Mouse (Mus musculus): ENCODE results near the gene Ttll5. TPM values are rescaled to one million over a fixed set of nuclear protein-coding genes. Genes with fewer than 3 reads are reported as not detected.

Ttll5 gene
- total and polyA plus RNA-seq, 3 experiments: 10.1 to 14.2 (median 11.4) TPM

DNA sequence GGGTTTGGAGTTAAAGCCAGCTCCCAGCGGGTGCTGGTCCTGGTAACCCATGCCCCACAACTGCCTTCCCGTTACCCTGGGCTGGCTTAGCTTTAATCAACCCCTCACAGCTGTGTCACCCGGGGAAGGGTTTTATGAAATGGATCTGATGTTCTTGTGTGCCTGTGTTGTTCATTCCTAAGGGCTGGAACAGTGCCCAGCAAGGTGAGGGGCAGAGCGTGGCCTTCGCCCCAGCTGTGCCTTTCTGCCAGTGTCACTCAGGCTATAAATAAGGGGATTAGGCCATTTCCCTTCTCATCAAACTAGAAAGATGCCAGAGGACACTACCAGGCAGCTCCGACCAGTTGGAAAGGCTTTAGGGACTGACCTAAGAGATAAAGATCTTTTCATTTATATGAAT, 225.4 kb downstream of the Ttll5 start:
- TF ChIP-seq EP300 (IDR thresholded peaks at IDR 0.05; ENCODE audit: insufficient read depth, low read depth, low read length): no peak
- no peak for TF ChIP-seq POLR2A (IDR thresholded peaks at IDR 0.05; ENCODE audit: insufficient read depth, low read depth, low read length)
- no peak for TF ChIP-seq CTCF (IDR thresholded peaks at IDR 0.05)
- Histone ChIP-seq H3K4me3 (no peak overlapping the region), H3K4me1 (ENCODE audit: control insufficient read depth, insufficient read depth, low read length) (no peaks in the 10 kb centered on the region), H3K27ac (no peak overlapping the region), H3K36me3 (ENCODE audit: control insufficient read depth, insufficient read depth, low read length) (no peaks in the 10 kb centered on the region), H3K9ac (ENCODE audit: low read depth, low read length) (no peak overlapping the region), H3K27me3 (ENCODE audit: control insufficient read depth, insufficient read depth, low read length) (no peaks in the 10 kb centered on the region), H3K79me2 (replicated peaks; ENCODE audit: control insufficient read depth, insufficient read depth, low read length) (no peaks in the 10 kb centered on the region)
- intact Hi-C loops (cut with DNase I): no loop called here
- 74% methylated on average over 6 of the region's 6 CpGs for WGBS
- DNase-seq: no peak

DNA sequence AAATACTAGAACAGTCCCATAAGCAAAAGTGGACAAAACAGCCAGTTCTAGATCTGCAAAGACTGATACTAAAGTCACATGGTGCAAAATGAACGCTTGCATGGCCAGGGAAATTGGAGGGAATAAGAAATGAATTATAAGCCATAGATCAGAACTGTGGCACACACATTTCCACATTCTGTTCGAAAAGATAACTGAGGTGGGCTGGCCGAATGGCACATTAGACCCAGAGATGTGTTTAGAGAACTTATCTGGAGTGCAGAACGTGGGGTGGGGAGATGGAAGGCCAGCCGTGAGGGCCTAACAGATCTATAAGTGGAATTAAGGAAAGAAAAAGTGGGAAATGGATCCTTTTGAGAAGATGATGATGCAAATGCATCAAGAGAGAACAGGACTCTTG, 227.0 kb downstream of the Ttll5 start:
- H3K9ac ChIP-seq (ENCODE audit: low read depth, low read length): no peak overlapping the region
- H3K27ac ChIP-seq: no peak overlapping the region
- no peaks in the 10 kb centered on the region for H3K79me2 ChIP-seq (replicated peaks; ENCODE audit: control insufficient read depth, insufficient read depth, low read length)
- no peak for DNase-seq
- no peak overlapping the region for H3K4me3 ChIP-seq
- H3K27me3 ChIP-seq (ENCODE audit: control insufficient read depth, insufficient read depth, low read length): no peaks in the 10 kb centered on the region
- TF ChIP-seq CTCF (IDR thresholded peaks at IDR 0.05) (no peak), EP300 (IDR thresholded peaks at IDR 0.05; ENCODE audit: insufficient read depth, low read depth, low read length) (no peak), POLR2A (IDR thresholded peaks at IDR 0.05; ENCODE audit: insufficient read depth, low read depth, low read length) (no peak)
- 89% methylated on average over 5 of the region's 5 CpGs for WGBS
- intact Hi-C loops (cut with DNase I): no loop called here
- no peaks in the 10 kb centered on the region for H3K36me3 ChIP-seq (ENCODE audit: control insufficient read depth, insufficient read depth, low read length)
- no peaks in the 10 kb centered on the region for H3K4me1 ChIP-seq (ENCODE audit: control insufficient read depth, insufficient read depth, low read length)

DNA sequence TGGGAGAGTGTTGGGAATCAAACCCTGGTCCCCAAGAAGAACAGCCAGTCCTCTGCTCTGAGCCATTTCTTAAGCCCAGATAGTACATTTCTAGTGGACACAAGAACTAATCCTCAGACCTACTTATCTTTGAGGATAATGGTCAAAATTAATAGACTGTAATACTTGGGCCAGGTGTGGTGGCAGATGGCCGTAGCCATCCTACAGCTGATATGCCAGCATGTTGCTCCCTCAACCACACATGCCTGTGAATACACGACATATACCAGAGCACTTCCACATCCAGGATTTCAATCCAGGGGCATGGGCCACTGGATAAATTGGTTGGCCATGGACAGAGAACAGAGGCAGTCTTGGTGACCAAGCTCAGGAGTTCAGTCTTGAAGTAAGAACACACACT, 230.8 kb downstream of the Ttll5 start:
- WGBS: 91% methylated on average over 2 of the region's 2 CpGs
- Histone ChIP-seq H3K36me3 (ENCODE audit: control insufficient read depth, insufficient read depth, low read length) (no peaks in the 10 kb centered on the region), H3K79me2 (replicated peaks; ENCODE audit: control insufficient read depth, insufficient read depth, low read length) (no peaks in the 10 kb centered on the region), H3K4me3 (no peak overlapping the region), H3K27me3 (ENCODE audit: control insufficient read depth, insufficient read depth, low read length) (no peaks in the 10 kb centered on the region), H3K27ac (no peak overlapping the region), H3K9ac (ENCODE audit: low read depth, low read length) (no peak overlapping the region), H3K4me1 (ENCODE audit: control insufficient read depth, insufficient read depth, low read length) (no peaks in the 10 kb centered on the region; the same call in 1 of the 2 replicates)
- TF ChIP-seq CTCF (IDR thresholded peaks at IDR 0.05): no peak
- TF ChIP-seq POLR2A (IDR thresholded peaks at IDR 0.05; ENCODE audit: insufficient read depth, low read depth, low read length): no peak
- TF ChIP-seq EP300 (IDR thresholded peaks at IDR 0.05; ENCODE audit: insufficient read depth, low read depth, low read length): no peak
- no peak for DNase-seq
- intact Hi-C loops (cut with DNase I): no loop called here

DNA sequence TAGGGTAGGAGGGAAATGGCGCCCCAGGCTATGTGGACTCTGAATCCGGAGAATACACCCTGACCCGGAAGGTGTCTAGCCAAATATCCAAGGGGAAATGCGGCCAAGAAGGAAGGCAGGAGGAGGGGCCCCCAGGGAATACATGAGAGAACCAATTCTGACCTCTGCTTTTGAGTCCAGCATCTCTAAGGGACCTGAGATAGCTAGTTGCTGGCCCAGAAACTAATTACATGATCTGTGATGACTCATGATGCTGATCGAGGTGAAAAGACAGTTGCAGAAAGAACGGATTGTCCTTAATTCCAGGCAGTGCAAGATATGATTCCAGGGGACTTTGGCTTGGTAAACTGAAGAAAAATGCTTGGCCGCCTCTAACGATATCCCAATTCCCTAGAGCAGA, 232.5 kb downstream of the Ttll5 start:
- TF ChIP-seq EP300 (IDR thresholded peaks at IDR 0.05; ENCODE audit: insufficient read depth, low read depth, low read length) (no peak), CTCF (IDR thresholded peaks at IDR 0.05) (no peak)
- Histone ChIP-seq H3K79me2 (replicated peaks; ENCODE audit: control insufficient read depth, insufficient read depth, low read length) (no peaks in the 10 kb centered on the region), H3K9ac (ENCODE audit: low read depth, low read length) (no peak overlapping the region), H3K4me1 (ENCODE audit: control insufficient read depth, insufficient read depth, low read length) (no peaks in the 10 kb centered on the region; the same call in 1 of the 2 replicates), H3K4me3 (no peak overlapping the region), H3K27ac (no peak overlapping the region), H3K27me3 (ENCODE audit: control insufficient read depth, insufficient read depth, low read length) (no peaks in the 10 kb centered on the region), H3K36me3 (ENCODE audit: control insufficient read depth, insufficient read depth, low read length) (no peaks in the 10 kb centered on the region)
- peak in 1 of 2 experiments; percentile 21 for DNase-seq
- 69% methylated on average over 8 of the region's 8 CpGs for WGBS
- intact Hi-C loops (cut with DNase I): no loop called here

DNA sequence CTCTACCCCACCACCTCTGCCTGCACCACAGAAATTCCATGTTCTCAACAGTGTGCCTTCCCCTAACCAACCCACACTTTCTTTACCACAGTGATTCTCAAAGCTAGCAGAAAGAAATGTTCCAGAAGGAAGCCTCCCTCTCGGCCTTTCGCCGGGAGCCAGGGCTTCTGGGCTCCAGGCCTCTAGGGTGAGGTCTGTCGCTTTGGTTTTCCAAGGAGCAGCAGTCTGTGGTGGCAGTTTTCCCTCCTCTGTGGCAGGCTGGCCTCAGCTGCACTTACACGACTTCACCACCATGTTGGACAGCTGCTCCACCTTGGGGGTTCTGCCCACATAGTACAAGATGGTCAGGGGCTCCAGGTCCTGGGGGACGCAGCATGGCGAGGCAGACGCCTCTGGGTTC, 233.1 kb downstream of the Ttll5 start:
- DNase-seq: no peak
- Histone ChIP-seq H3K27ac (no peak overlapping the region), H3K27me3 (ENCODE audit: control insufficient read depth, insufficient read depth, low read length) (no peaks in the 10 kb centered on the region), H3K4me3 (no peak overlapping the region), H3K9ac (ENCODE audit: low read depth, low read length) (no peak overlapping the region), H3K36me3 (ENCODE audit: control insufficient read depth, insufficient read depth, low read length) (no peaks in the 10 kb centered on the region), H3K79me2 (replicated peaks; ENCODE audit: control insufficient read depth, insufficient read depth, low read length) (no peaks in the 10 kb centered on the region), H3K4me1 (ENCODE audit: control insufficient read depth, insufficient read depth, low read length) (no peaks in the 10 kb centered on the region; the same call in 1 of the 2 replicates)
- intact Hi-C loops (cut with DNase I): no loop called here
- WGBS: 81% methylated on average over 8 of the region's 8 CpGs
- no peak for TF ChIP-seq EP300 (IDR thresholded peaks at IDR 0.05; ENCODE audit: insufficient read depth, low read depth, low read length)
- no peak for TF ChIP-seq POLR2A (IDR thresholded peaks at IDR 0.05; ENCODE audit: insufficient read depth, low read depth, low read length)
- TF ChIP-seq CTCF (IDR thresholded peaks at IDR 0.05): no peak

DNA sequence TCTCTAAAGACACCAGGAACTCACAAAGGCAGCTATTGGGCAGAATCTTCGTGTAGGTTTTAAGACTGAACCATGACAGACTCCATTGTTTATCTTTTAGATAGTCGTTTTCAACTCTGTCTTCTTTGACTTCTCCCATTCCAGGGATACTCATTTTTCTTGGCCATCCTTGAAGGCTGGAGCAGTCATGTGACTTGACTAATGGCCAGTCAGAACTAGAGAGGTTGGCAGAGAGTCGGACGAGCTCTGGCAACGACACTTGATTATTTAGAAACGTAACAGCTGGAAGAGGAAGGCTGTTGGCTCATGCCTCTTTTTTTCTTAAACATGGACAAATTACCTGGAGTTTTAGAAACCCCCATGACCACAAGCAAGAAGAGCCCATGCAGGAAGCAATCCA, 234.9 kb downstream of the Ttll5 start:
- no peaks in the 10 kb centered on the region for H3K79me2 ChIP-seq (replicated peaks; ENCODE audit: control insufficient read depth, insufficient read depth, low read length)
- H3K27ac ChIP-seq: no peak overlapping the region
- H3K4me1 ChIP-seq (ENCODE audit: control insufficient read depth, insufficient read depth, low read length): no peaks in the 10 kb centered on the region; the same call in 1 of the 2 replicates
- no peak overlapping the region for H3K9ac ChIP-seq (ENCODE audit: low read depth, low read length)
- H3K36me3 ChIP-seq (ENCODE audit: control insufficient read depth, insufficient read depth, low read length): no peaks in the 10 kb centered on the region
- H3K27me3 ChIP-seq (ENCODE audit: control insufficient read depth, insufficient read depth, low read length): no peaks in the 10 kb centered on the region
- intact Hi-C loops (cut with DNase I): no loop called here
- H3K4me3 ChIP-seq: no peak overlapping the region
- DNase-seq: peak in 1 of 2 experiments; percentile 38
- 47% methylated on average over 6 of the region's 6 CpGs for WGBS
- no peak for TF ChIP-seq EP300 (IDR thresholded peaks at IDR 0.05; ENCODE audit: insufficient read depth, low read depth, low read length)
- TF ChIP-seq POLR2A (IDR thresholded peaks at IDR 0.05; ENCODE audit: insufficient read depth, low read depth, low read length): no peak
- no peak for TF ChIP-seq CTCF (IDR thresholded peaks at IDR 0.05)
